Mouse (Mus musculus) lung, adult 2 months (tissue): ENCODE measurements around the gene Adgrg1. TPM values are rescaled to one million over a fixed set of nuclear protein-coding genes. Genes with fewer than 3 reads are reported as not detected.
A peak's percentile ranks its signal among the peaks of the same experiment; 100 is the strongest.

Experiments used
- DNase-seq: peaks from one replicate; pipeline ENCODE4 v3.0.0; 2022
- H3K4me1 ChIP-seq: fragments of 200-500 bp; 2 replicates; pipeline ENCODE4 v1.6.1; 2011; ENCODE audit warnings: low read length; ENCODE audit not compliant: control insufficient read depth, insufficient read depth
- H3K4me3 ChIP-seq: fragments of 200-500 bp; replicated peaks from 2 replicates; pipeline ENCODE3; 2011; ENCODE audit warnings: low read depth, mild to moderate bottlenecking, control low read depth, low read length; ENCODE audit errors: extremely low read depth
- CTCF ChIP-seq: fragments of 200-500 bp; IDR thresholded peaks from 2 replicates; pipeline ENCODE4 v1.5.1; 2011; ENCODE audit warnings: mild to moderate bottlenecking, low read length, control low read depth; ENCODE audit not compliant: insufficient read depth
- POLR2A ChIP-seq: fragments of 200-500 bp; IDR thresholded peaks from 2 replicates; pipeline ENCODE4 v1.6.1; 2011; ENCODE audit warnings: low read depth, mild to moderate bottlenecking, control low read depth, low read length, borderline replicate concordance; ENCODE audit errors: extremely low read depth
- WGBS: fragments of 180-500 bp; shearing (Covaris S2); methylation state at CpG from one replicate; pipeline ENCODE4 v1.1.7; 2018; 5-methylcytosine and 5-hydroxymethylcytosine counted together
- polyA plus RNA-seq: library from polyadenylated mRNA; depleted of rRNA; stranded (reverse); fragments of >200 nt; gene quantifications from 2 replicates; pipeline ENCODE4 v1.2.3, GENCODE M21; 2012

Adgrg1 gene
- polyA plus RNA-seq, 1 experiment = 233 TPM

DNA sequence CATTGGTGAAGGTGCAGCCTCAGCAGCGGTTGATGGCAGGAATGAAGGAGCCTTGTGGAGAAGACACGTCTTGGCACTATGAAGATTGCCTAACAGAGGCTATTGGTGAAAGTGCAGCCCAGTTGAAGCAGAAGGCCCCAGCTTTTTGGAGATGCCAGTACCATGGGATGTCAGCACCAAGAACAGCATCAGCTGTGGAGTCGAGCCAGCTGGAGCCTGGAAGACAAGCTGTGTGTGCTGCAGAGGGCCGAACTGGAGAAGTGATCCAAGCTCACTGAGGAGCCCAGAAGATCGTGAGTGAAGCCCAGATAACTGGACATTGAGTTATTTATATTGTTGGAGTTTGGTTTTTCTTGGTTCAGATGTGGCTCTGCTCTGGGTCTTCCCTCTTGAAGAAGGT lies 22.5 kb upstream of the Adgrg1 start:
- DNase-seq = no peak
- WGBS = 67% methylated on average over 5 of the region's 5 CpGs
- no peak for TF ChIP-seq CTCF
- no peak for TF ChIP-seq POLR2A
- 0 out of 2 replicates have a peak, but pooled peaks cover 3% of the 10 kb centered on the region for H3K4me1 ChIP-seq
- no peak overlapping the region for H3K4me3 ChIP-seq

GRCm38 (mm10) chr8:94953624-94954367 lies 20.8 kb upstream of the Adgrg1 start:
- 0 out of 2 replicates have a peak, but pooled peaks cover 3% of the 10 kb centered on the region for H3K4me1 ChIP-seq
- WGBS = 59% methylated on average over 7 of the region's 7 CpGs
- H3K4me3 ChIP-seq = no peak overlapping the region
- TF ChIP-seq POLR2A (no peak), CTCF (no peak)
- no peak for DNase-seq

- WGBS = 36% methylated on average over 7 of the region's 7 CpGs
- DNase-seq = peak; percentile 34
- Histone ChIP-seq H3K4me1 (0 out of 2 replicates have a peak, but pooled peaks cover 3% of the 10 kb centered on the region), H3K4me3 (no peak overlapping the region)
- no peak for TF ChIP-seq POLR2A
- TF ChIP-seq CTCF = no peak
These were observed 20.2 kb upstream of the Adgrg1 start for GRCm38 (mm10) chr8:94954368-94954737.

DNA sequence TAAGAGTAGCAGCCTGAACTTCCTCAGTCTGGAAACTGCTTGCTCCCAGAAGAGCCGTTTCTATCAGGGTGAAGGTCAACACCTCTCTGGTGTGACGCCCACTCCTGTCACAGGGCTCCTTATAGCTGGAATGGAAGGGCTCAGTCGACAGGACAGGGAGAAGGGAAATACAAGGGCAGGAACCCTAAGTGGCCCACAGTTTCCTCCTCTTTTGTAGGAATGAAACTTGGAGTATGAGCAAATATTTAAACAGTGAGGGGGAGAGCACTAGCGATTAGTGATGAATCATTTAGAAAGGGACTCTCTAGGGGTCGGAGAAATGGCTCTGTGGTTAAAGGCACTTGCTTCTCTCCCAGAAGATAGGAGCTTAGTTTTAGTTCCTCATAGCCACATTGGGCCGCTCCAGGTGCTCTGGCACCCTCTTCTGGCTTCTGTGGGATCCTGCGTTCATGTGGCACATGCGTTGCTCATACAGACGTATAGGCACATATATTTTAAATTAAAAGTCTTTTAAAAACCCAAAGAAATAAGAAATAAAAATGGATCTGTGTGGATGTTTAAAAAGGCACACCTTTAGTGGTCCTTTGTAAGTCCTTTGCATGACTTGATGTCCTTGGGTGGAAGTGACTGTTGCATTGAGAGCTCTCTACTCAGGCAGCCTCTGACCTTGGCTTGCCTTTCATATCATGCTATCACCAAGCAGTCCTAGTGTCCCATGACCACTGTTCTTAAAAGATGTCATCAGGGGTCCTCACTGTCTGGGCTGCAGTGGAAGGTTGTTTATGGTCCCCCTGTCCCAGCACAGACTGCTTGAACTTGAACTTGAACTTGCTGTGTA lies 19.4 kb upstream of the Adgrg1 start:
- TF ChIP-seq CTCF (peak; percentile 66), POLR2A (no peak)
- WGBS = 16% methylated on average over 9 of the region's 9 CpGs
- H3K4me1 ChIP-seq = 0 out of 2 replicates have a peak, but pooled peaks cover 3% of the 10 kb centered on the region
- H3K4me3 ChIP-seq = no peak overlapping the region
- DNase-seq = peak; percentile 37

DNA sequence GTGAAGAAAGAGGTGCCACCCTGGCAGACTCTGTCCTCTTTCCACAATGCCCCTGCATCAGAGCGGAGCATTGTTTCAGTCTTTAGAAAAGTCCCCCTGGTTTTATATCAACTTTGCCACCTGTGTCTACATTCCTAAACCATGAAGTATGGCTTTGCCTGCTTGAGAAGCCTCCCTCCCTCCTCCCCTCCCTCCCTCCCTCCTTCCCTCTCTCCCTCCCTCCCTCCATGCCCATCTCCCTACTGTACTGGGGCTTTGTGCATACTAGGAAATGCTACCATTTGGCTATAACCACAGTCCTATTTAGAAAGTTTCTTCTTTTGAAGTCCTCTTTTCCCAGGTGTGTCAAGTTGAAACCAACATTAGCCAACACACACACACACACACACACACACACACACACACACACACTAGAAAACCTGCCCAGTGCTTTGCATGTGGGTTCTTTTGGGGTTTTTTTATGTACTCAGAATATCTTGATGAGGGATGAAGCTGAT lies 18.4 kb upstream of the Adgrg1 start:
- Histone ChIP-seq H3K4me1 (0 out of 2 replicates have a peak, but pooled peaks cover 3% of the 10 kb centered on the region), H3K4me3 (no peak overlapping the region)
- TF ChIP-seq POLR2A (no peak), CTCF (no peak)
- 62% methylated on average over 1 of the region's 1 CpGs for WGBS
- no peak for DNase-seq

DNA sequence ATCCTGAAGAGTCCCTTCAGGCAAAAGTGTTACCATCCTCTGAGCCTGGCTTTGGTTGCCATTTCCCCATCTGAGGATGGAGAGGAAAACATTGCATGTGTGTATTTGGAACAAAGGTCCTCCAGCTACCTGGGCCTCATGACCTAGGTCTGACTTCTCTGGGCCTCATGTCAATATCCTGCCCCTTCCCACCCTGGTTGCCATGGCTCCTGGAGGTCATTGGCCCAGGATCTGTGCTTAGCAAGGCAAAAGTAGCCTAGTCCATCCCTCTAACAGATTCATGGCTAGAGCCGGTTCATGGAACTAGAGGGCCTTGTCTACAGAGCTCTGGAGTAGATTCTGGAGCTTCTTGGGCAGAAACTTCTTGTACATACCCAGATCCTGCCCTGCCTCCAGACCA lies 12.3 kb upstream of the Adgrg1 start:
- H3K4me3 ChIP-seq = no peak overlapping the region
- WGBS = 86% methylated on average over 1 of the region's 1 CpGs
- H3K4me1 ChIP-seq = 0 out of 2 replicates have a peak, but pooled peaks cover 3% of the 10 kb centered on the region
- TF ChIP-seq CTCF (no peak), POLR2A (no peak)
- no peak for DNase-seq

- Histone ChIP-seq H3K4me3 (no peak overlapping the region), H3K4me1 (peaks cover 3% of the 10 kb centered on the region; the same call in 1 of the 2 replicates)
- 25% methylated on average over 10 of the region's 10 CpGs for WGBS
- TF ChIP-seq POLR2A = no peak
- no peak for TF ChIP-seq CTCF
- DNase-seq = no peak
These were observed 9.7 kb upstream of the Adgrg1 start for GRCm38 (mm10) chr8:94964828-94965227.

DNA sequence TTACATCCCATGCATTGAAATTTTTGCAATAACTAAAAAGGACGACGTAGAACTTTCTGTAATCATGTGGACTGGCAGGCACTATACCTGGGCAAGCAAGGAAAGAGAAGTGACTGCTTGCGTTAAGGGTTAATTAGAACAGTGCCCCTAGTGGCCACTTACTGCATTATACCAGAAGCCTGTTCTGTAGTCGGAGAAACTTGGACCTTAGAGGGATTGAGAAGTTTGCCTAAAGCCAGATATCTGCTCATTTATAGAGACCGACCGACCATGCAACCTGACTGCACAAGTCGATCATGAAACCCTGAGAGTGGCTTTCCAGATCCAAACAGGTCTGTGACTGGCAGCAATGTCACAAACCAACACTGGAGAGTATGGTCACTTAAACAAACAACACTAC lies 8.0 kb upstream of the Adgrg1 start:
- WGBS = 16% methylated on average over 7 of the region's 7 CpGs

DNA sequence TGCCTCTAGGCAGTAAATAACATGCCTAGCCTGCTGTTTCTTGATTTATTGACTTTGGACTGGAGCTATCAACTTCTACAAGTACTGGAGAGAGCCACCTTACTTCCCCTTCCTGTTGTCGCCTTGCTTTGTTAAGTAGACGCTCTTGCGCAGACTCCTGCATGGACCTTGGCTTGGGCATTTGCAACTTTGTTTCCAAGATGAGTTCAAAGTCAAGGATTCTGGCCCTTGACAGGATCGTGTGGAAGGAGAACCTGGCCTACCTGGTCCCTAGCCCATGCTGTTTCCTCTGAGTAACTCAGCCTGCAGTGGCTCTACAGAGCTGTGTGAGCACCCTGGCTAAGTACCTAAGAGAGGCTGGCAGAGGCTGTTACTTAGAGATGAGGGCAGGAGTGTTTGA lies 7.5 kb upstream of the Adgrg1 start:
- Histone ChIP-seq H3K4me3 (no peak overlapping the region), H3K4me1 (peaks cover 3% of the 10 kb centered on the region; the same call in 1 of the 2 replicates)
- no peak for DNase-seq
- 31% methylated on average over 4 of the region's 4 CpGs for WGBS
- no peak for TF ChIP-seq CTCF
- no peak for TF ChIP-seq POLR2A

More for the DNA sequence above, 8.0 kb upstream of the Adgrg1 start:
- H3K4me3 ChIP-seq = no peak overlapping the region
- H3K4me1 ChIP-seq = peaks cover 3% of the 10 kb centered on the region; the same call in 1 of the 2 replicates
- no peak for DNase-seq
- no peak for TF ChIP-seq POLR2A
- TF ChIP-seq CTCF = peak; percentile 35; the same call in 1 of the 2 replicates
